Mouse (Mus musculus) liver, embryonic 15.5 days (tissue): ENCODE data around the gene Ggta1. TPM values are rescaled to one million over a fixed set of nuclear protein-coding genes. Genes with fewer than 3 reads are reported as not detected.

ENCODE experiments used
- ATAC-seq: fragments of 200-750 bp; cut with Nextera tagmentation; 2 replicates; pipeline ENCODE4 v1.8.0; 2017; ENCODE audit warnings: moderate number of reproducible peaks, mild to moderate bottlenecking, moderate library complexity; ENCODE audit not compliant: insufficient read depth
- H3K27ac ChIP-seq: fragments of 300-500 bp; sonication (generic); replicated peaks from 2 replicates; pipeline ENCODE4 v1.5.1; 2015; ENCODE audit warnings: mild to moderate bottlenecking, inconsistent platforms
- H3K27me3 ChIP-seq: fragments of 300-500 bp; sonication (generic); 2 replicates; pipeline ENCODE4 v1.6.1; 2015; ENCODE audit warnings: mild to moderate bottlenecking, inconsistent platforms
- H3K36me3 ChIP-seq: fragments of 300-500 bp; sonication (generic); replicated peaks from 2 replicates; pipeline ENCODE4 v1.6.1; 2015; ENCODE audit warnings: moderate library complexity, mild to moderate bottlenecking, inconsistent platforms
- H3K4me1 ChIP-seq: fragments of 300-500 bp; sonication (generic); replicated peaks from 2 replicates; pipeline ENCODE4 v1.6.1; 2015; ENCODE audit warnings: inconsistent platforms
- H3K4me2 ChIP-seq: fragments of 300-500 bp; sonication (generic); 2 replicates; pipeline ENCODE4 v1.6.1; 2015; ENCODE audit warnings: moderate library complexity, mild to moderate bottlenecking, inconsistent platforms
- H3K4me3 ChIP-seq: fragments of 300-500 bp; sonication (generic); replicated peaks from 2 replicates; pipeline ENCODE4 v1.5.1; 2015; ENCODE audit warnings: mild to moderate bottlenecking, inconsistent platforms
- H3K9ac ChIP-seq: fragments of 300-500 bp; sonication (generic); 2 replicates; pipeline ENCODE4 v1.6.1; 2015; ENCODE audit warnings: moderate library complexity, mild to moderate bottlenecking, inconsistent platforms
- H3K9me3 ChIP-seq: fragments of 300-500 bp; sonication (generic); replicated peaks from 2 replicates; pipeline ENCODE4 v1.6.1; 2016; ENCODE audit warnings: inconsistent platforms
- WGBS: fragments of 180-500 bp; shearing (Covaris S2); methylation state at CpG from one replicate; pipeline ENCODE4 v1.1.7; 2015; ENCODE audit warnings: mixed read lengths; ENCODE audit not compliant: insufficient replicate concordance; 5-methylcytosine and 5-hydroxymethylcytosine counted together
- polyA plus RNA-seq: library from polyadenylated mRNA; unstranded; fragments of >200 nt; fragmentation: Nextera tagmentation; extraction: Ambion mirVana; gene quantifications from 2 replicates; pipeline ENCODE4 v1.2.1, GENCODE M21; 2015

Gene Ggta1
- polyA plus RNA-seq, 1 experiment from 2014 or later = 9.0 TPM

- no peak overlapping the region for H3K9ac ChIP-seq
- H3K4me1 ChIP-seq = peaks cover 40% of the 10 kb centered on the region
- no peaks in the 10 kb centered on the region for H3K9me3 ChIP-seq
- peaks cover 31% of the 10 kb centered on the region for H3K36me3 ChIP-seq
- no peak overlapping the region for H3K4me2 ChIP-seq
- no peaks in the 10 kb centered on the region for H3K27me3 ChIP-seq
- no peak for ATAC-seq
- 49% methylated on average over 4 of the region's 4 CpGs for WGBS
- peak overlapping the region; percentile 19; the same call in 1 of the 2 replicates for H3K27ac ChIP-seq
- no peak overlapping the region for H3K4me3 ChIP-seq
Observed at GRCm38 (mm10) chr2:35433428-35433827, 29.6 kb downstream of the Ggta1 start.

- H3K9ac ChIP-seq = no peak overlapping the region
- 0 out of 2 replicates have a peak overlapping the region, but pooled peaks have one; percentile 24 for H3K27ac ChIP-seq
- no peak for ATAC-seq
- peaks cover 34% of the 10 kb centered on the region for H3K36me3 ChIP-seq
- no peaks in the 10 kb centered on the region for H3K27me3 ChIP-seq
- H3K4me1 ChIP-seq = peaks cover 42% of the 10 kb centered on the region
- no peaks in the 10 kb centered on the region for H3K9me3 ChIP-seq
- H3K4me3 ChIP-seq = no peak overlapping the region
- H3K4me2 ChIP-seq = no peak overlapping the region
- 36% methylated on average over 7 of the region's 7 CpGs for WGBS
Observed at GRCm38 (mm10) chr2:35432472-35432871, 30.6 kb downstream of the Ggta1 start.

- no peaks in the 10 kb centered on the region for H3K27me3 ChIP-seq
- H3K9me3 ChIP-seq = no peaks in the 10 kb centered on the region
- peaks cover 40% of the 10 kb centered on the region for H3K4me1 ChIP-seq
- no peak for ATAC-seq
- 63% methylated on average over 7 of the region's 7 CpGs for WGBS
- H3K36me3 ChIP-seq = peaks cover 34% of the 10 kb centered on the region
- H3K4me2 ChIP-seq = no peak overlapping the region
- H3K27ac ChIP-seq = 0 out of 2 replicates have a peak overlapping the region, but pooled peaks have one; percentile 24
- H3K9ac ChIP-seq = no peak overlapping the region
- H3K4me3 ChIP-seq = no peak overlapping the region
Observed at GRCm38 (mm10) chr2:35432011-35432410, 31.0 kb downstream of the Ggta1 start.

GRCm38 (mm10) chr2:35430806-35431205 is 32.2 kb downstream of the Ggta1 start:
- WGBS = 83% methylated on average over 8 of the region's 8 CpGs
- H3K27me3 ChIP-seq = no peaks in the 10 kb centered on the region
- ATAC-seq = no peak

GRCm38 (mm10) chr2:35428615-35429300 is 34.3 kb downstream of the Ggta1 start:
- Histone ChIP-seq H3K27me3 (no peaks in the 10 kb centered on the region), H3K4me1 (peaks cover 42% of the 10 kb centered on the region), H3K9ac (no peak overlapping the region), H3K4me3 (no peak overlapping the region), H3K4me2 (no peak overlapping the region), H3K27ac (no peak overlapping the region), H3K9me3 (no peaks in the 10 kb centered on the region), H3K36me3 (peaks cover 23% of the 10 kb centered on the region)
- WGBS = 83% methylated on average over 4 of the region's 4 CpGs
- no peak for ATAC-seq

More at GRCm38 (mm10) chr2:35430806-35431205, 32.2 kb downstream of the Ggta1 start:
- Histone ChIP-seq H3K36me3 (peaks cover 32% of the 10 kb centered on the region), H3K9ac (no peak overlapping the region), H3K4me1 (peaks cover 36% of the 10 kb centered on the region), H3K9me3 (no peaks in the 10 kb centered on the region), H3K4me2 (no peak overlapping the region), H3K4me3 (no peak overlapping the region), H3K27ac (no peak overlapping the region)

GRCm38 (mm10) chr2:35427559-35427958 is 35.5 kb downstream of the Ggta1 start:
- Histone ChIP-seq H3K36me3 (peaks cover 35% of the 10 kb centered on the region), H3K9me3 (no peaks in the 10 kb centered on the region), H3K27ac (no peak overlapping the region), H3K4me2 (no peak overlapping the region), H3K27me3 (no peaks in the 10 kb centered on the region), H3K4me3 (no peak overlapping the region), H3K9ac (no peak overlapping the region), H3K4me1 (peaks cover 32% of the 10 kb centered on the region)
- 70% methylated on average over 2 of the region's 2 CpGs for WGBS
- ATAC-seq = no peak

- H3K4me2 ChIP-seq = no peak overlapping the region
- 76% methylated on average over 1 of the region's 1 CpGs for WGBS
- peaks cover 54% of the 10 kb centered on the region for H3K36me3 ChIP-seq
- ATAC-seq = no peak
- no peaks in the 10 kb centered on the region for H3K27me3 ChIP-seq
- H3K4me1 ChIP-seq = peaks cover 61% of the 10 kb centered on the region
- no peak overlapping the region for H3K4me3 ChIP-seq
- no peaks in the 10 kb centered on the region for H3K9me3 ChIP-seq
- H3K27ac ChIP-seq = no peak overlapping the region
- no peak overlapping the region for H3K9ac ChIP-seq
Observed at GRCm38 (mm10) chr2:35423711-35424339, 39.2 kb downstream of the Ggta1 start.

- H3K36me3 ChIP-seq = peaks cover 51% of the 10 kb centered on the region
- peaks cover 70% of the 10 kb centered on the region for H3K4me1 ChIP-seq
- no peak overlapping the region for H3K4me3 ChIP-seq
- H3K27me3 ChIP-seq = no peaks in the 10 kb centered on the region
- 72% methylated on average over 3 of the region's 3 CpGs for whole genome bisulfite sequencing
- H3K27ac ChIP-seq = no peak overlapping the region
- ATAC-seq = no peak
- H3K4me2 ChIP-seq = no peak overlapping the region
- H3K9ac ChIP-seq = no peak overlapping the region
- no peaks in the 10 kb centered on the region for H3K9me3 ChIP-seq
Observed at GRCm38 (mm10) chr2:35422384-35422783, 40.6 kb downstream of the Ggta1 start.

- 30% methylated on average over 1 of the region's 1 CpGs for WGBS
- H3K36me3 ChIP-seq = peaks cover 51% of the 10 kb centered on the region
- peak; percentile 29 for ATAC-seq
- H3K9me3 ChIP-seq = no peaks in the 10 kb centered on the region
- H3K4me2 ChIP-seq = peak overlapping the region; percentile 16
- peaks cover 79% of the 10 kb centered on the region for H3K4me1 ChIP-seq
- peak overlapping the region; percentile 79 for H3K27ac ChIP-seq
- no peak overlapping the region for H3K4me3 ChIP-seq
- H3K27me3 ChIP-seq = no peaks in the 10 kb centered on the region
- H3K9ac ChIP-seq = no peak overlapping the region
Observed at GRCm38 (mm10) chr2:35420681-35421080, 42.4 kb downstream of the Ggta1 start.

GRCm38 (mm10) chr2:35419671-35420070 is 43.4 kb downstream of the Ggta1 start:
- H3K27ac ChIP-seq = peak overlapping the region; percentile 79

GRCm38 (mm10) chr2:35419243-35419642 is 43.8 kb downstream of the Ggta1 start:
- peak; percentile 83 for ATAC-seq
- Histone ChIP-seq H3K27ac (peak overlapping the region; percentile 79), H3K9ac (no peak overlapping the region), H3K4me2 (peak overlapping the region; percentile 29; the same call in 1 of the 2 replicates), H3K27me3 (no peaks in the 10 kb centered on the region), H3K36me3 (peaks cover 55% of the 10 kb centered on the region), H3K9me3 (no peaks in the 10 kb centered on the region), H3K4me3 (no peak overlapping the region), H3K4me1 (peaks cover 66% of the 10 kb centered on the region)
- 49% methylated on average over 4 of the region's 4 CpGs for WGBS

More at GRCm38 (mm10) chr2:35419671-35420070, 43.4 kb downstream of the Ggta1 start:
- peak overlapping the region; percentile 29; the same call in 1 of the 2 replicates for H3K4me2 ChIP-seq
- peaks cover 70% of the 10 kb centered on the region for H3K4me1 ChIP-seq
- H3K36me3 ChIP-seq = peaks cover 53% of the 10 kb centered on the region
- H3K27me3 ChIP-seq = no peaks in the 10 kb centered on the region
- H3K9me3 ChIP-seq = no peaks in the 10 kb centered on the region
- no peak overlapping the region for H3K4me3 ChIP-seq
- peak; percentile 85 for ATAC-seq
- WGBS = 30% methylated on average over 2 of the region's 2 CpGs
- H3K9ac ChIP-seq = no peak overlapping the region
